Mouse (Mus musculus) urinary bladder, postnatal 25 days (tissue): ENCODE measurements around the gene Klf3.

Source experiments
- DNase-seq: peaks from one replicate; pipeline ENCODE4 v3.0.0; 2022; ENCODE audit warnings: low spot score

Gene Klf3

DNA sequence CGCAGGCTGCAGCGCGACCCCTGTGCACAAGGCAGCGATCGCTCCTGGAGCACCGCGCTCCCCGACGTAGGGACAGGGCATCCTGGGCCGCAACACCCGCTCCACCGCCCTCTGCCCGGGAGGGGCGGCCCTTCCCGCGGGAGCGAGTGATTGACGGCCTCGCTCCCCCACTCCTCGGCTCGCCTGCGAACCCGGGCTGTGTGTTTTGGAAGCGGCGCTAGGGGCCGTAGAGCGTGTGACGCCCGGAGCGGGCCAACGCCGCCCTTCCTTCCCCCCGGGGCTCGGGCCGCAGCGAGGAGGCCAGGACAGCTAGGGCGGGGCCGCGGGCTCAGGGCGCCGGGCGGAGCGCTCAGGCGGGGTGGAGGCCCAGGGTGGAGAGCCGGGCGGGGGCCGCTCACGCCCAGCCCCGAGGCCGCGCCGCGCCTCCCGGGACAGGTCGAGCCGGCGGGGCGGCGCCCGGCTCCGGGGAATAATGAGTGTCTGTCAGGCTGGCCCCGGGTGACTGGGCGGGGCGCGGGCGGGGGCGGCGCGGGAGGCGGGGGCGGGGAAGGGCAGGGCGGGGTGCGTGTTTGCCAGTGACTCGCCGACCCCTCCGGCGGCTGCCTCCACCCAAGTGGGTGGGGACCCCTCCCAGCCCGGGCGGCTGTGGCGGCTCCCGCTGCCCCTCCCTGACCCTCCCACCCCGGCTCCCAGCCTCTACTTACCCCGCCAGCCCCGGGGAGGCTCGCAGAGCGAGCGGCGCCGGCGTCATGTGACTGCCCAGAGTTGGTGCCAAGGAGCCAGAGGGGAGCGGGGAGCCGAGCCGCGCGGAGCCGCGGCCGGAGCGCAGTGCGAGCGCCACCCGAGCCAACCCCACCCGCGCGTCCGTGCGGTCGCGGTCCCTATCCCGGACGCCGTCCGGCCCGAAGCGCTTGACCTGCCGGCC is at the start of gene Klf3:
Gene Klf3 (plus strand): TSS at position 594 of the 925 bp plus-strand sequence.
- DNase-seq, result peak; percentile 85

DNA sequence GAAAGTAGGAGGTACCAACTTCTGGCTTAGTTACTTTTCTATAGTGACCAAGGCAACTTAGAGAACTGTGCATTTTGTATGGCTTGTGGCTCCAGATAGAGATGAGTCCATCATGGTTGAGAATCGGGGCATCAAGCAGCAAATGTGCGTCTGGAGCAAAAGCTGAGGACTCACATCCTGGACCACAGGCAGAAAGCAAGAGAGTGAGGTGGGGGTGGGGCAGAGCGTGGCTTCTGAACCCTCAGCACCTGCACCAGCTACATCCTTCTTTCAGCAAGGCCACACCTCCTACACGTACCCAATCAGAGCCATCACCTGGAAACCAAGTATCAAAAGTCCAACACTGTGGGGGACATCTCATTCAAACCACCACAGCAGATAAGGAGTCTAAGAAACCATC is 40.9 kb upstream of the Klf3 start:
- no peak for DNase-seq

GRCm38 (mm10) chr5:64764452-64764851 is 38.7 kb upstream of the Klf3 start:
- DNase-seq, result no peak

- DNase-seq, result no peak
Measured at GRCm38 (mm10) chr5:64765765-64766164, 37.4 kb upstream of the Klf3 start.

DNA sequence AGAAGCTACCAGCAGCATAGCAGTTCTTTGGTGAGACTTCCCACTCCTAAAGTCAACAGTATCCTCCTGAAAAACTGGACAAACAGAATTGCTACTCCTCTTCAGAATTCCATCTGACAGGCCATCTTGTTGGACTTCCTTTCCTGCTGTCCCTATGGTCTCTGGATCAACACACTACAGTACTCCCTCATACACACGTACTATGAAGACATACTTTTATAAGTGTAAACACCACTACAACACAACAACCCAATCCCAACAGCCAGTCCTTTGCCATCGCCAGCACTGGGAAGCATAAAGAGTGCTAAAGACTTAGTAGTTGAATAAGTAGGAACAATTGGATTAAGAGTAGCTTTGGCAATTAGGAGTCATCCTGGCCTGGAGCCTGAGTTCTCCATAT is 36.6 kb upstream of the Klf3 start:
- no peak for DNase-seq

GRCm38 (mm10) chr5:64771619-64772018 is 31.6 kb upstream of the Klf3 start:
- DNase-seq, result no peak

DNA sequence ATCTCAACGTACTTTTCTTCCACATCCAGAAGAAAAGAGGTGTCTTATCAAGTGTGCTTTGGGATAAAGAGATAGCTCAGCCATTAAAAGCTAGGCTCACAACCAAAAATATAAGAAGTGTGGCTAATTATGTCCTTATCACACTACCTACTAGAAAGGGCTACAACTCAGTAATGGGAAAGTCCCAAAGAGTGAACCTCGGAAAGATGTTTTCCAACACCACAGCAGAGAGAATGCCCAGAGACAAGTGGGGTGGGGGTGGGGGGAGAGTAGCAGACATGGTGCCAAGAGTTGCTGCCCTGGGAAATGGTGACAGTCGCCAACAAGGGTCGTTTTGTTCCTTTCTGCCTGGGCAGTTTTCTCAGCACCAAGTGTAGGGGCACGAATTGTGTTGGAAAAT is 25.0 kb upstream of the Klf3 start:
- no peak for DNase-seq

- DNase-seq, result no peak
Measured at GRCm38 (mm10) chr5:64779285-64779684, 23.9 kb upstream of the Klf3 start.

GRCm38 (mm10) chr5:64780778-64781177 is 22.4 kb upstream of the Klf3 start:
- DNase-seq, result no peak

GRCm38 (mm10) chr5:64788175-64788574 is 15.0 kb upstream of the Klf3 start:
- DNase-seq, result no peak

DNA sequence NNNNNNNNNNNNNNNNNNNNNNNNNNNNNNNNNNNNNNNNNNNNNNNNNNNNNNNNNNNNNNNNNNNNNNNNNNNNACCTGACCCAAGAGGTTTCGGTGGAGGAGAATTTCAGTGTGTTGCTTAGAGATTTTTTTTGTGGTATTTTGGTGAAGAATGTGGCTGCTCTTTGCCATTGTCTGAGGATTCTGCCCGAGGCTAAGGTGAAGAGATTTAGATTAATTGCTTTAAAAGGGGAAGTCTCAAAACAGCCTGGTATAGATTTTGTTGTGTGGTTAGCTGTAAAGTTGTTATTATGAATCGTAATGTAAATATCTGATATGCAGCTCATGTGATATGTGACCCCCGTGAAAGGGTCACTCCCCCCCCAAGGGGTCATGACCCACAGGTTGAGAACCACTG is 5.0 kb upstream of the Klf3 start:
- no peak for DNase-seq

GRCm38 (mm10) chr5:64801545-64801944 is 1.6 kb upstream of the Klf3 start:
- DNase-seq, result no peak

DNA sequence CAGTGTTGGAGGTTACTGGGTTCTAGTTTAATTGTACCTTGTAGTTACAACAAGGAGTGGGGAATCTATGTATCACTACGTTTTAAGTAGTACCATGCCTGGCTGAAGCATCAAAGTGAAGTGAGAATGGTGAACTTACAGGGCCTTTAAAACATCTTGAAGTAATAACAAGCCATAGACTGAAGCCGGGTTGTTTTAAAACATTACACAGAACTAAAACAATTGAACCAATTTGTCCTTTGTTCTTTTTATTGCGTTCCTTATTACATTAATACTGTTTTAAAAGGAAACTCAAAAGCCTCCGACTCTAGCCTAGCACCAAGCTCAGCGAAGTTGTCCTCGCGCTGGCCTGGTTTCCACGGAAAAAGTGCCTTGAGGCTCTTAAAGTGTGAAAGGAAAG is 1.0 kb upstream of the Klf3 start:
- no peak for DNase-seq

DNA sequence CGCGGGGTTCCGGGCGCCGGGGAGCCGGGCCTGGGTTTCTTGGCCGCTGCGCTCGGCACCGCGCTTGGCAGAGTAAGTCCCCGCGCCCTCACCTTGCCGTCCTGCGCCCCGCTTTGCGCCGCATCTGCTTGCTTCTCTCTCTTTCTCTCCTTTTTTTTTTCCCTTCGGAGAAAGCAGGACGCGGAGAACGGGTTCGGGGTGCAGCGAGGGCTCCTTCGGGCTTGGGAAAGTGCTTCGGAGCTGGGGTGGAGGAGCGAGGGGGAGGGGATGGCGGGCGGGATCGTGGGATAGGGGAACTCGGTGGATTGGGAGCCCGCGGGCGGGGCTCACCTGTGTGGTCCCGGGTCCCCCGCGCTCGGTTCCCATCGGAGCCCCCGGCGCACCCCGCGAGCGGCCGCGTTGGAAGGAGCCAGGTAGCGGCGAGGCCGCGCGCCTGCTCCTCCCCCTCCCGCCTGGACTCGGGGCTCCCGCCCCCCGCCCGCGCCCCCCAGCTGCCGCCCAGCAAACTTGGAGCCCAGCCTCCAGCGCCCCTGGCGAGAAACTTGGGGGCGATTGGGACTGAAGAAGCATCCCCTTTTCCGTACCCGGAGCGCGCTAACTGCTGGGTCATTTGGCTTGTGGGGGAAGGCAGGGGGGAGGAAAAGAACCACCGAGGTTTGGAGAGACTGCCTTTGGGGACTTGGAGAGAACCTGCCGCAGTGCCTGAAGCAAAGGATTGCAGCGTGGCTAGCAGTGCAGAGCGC is 703 bp downstream of the Klf3 start:
- DNase-seq, result no peak

GRCm38 (mm10) chr5:64805131-64805872 is 2.1 kb downstream of the Klf3 start:
- DNase-seq, result no peak

DNA sequence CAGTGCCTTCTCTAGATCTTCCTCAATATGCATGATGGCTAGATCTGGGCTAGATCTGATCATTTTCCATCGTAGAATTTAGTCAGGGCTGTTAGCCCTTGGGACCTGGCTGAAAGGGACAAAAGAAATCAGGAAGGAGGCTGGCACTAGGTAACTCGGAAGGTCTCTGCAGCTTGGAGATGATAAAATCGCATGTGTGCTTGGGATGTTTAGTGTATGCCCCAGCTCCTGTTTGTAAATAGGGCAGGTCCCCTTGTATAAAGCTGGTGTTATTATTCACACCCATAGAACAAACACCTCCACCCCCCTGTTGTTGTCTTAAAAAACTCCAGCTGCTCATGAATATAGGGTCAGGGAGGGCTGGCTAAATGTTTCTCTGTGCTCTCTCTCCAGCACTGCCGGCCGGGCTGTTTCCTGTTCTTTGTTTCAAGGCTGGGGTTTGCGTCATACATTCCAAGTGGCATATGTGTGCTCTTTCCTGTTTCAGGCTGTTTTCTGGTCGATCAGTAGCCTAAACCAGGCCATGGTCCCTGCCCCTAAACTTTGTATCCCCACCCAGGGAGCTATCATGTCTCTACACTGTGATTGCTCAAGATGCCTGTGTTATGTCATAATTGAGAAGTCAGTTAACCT is 2.8 kb downstream of the Klf3 start:
- DNase-seq, result peak; percentile 57

GRCm38 (mm10) chr5:64806600-64806999 is 3.4 kb downstream of the Klf3 start:
- no peak for DNase-seq

- DNase-seq, result no peak
Measured at GRCm38 (mm10) chr5:64807159-64807558, 4.0 kb downstream of the Klf3 start.

GRCm38 (mm10) chr5:64807603-64808002 is 4.4 kb downstream of the Klf3 start:
- no peak for DNase-seq

GRCm38 (mm10) chr5:64808106-64809010 is 5.2 kb downstream of the Klf3 start:
- no peak for DNase-seq

DNA sequence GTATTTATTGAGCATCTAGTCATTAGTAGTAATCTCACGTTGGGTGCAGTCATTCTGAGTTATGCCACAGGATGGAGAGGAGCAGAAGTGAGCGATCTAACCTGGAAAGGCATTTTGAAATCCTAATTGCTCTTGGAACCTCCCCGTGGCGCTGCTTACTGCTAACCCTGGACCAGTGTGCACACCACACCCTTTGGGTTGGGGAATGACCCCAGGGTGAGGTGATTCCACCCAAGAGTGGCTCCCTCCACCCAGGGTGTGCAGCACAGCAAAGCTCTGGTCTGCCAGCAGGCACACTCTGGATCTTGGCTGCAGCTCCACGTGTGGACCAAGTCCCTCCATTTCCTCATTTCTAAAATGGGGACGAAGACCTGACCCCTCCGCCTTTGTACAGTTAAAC is 6.1 kb downstream of the Klf3 start:
- DNase-seq, result no peak
